Mouse (Mus musculus) lung, postnatal 0 days (tissue): ENCODE measurements around the gene Pxk.

Source experiments
- CTCF ChIP-seq: IDR thresholded peaks from 2 replicates; pipeline ENCODE4 v1.5.1; 2016; ENCODE audit warnings: antibody characterized with exemption, mild to moderate bottlenecking
- EP300 ChIP-seq: IDR thresholded peaks from 2 replicates; pipeline ENCODE4 v1.6.1; 2016; ENCODE audit warnings: antibody characterized with exemption, mild to moderate bottlenecking, control low read depth

GRCm38 (mm10) chr14:8127971-8128370 is 30.0 kb downstream of the Pxk start:
- TF ChIP-seq EP300 (no peak), CTCF (no peak)
